9 mouse cellular contexts compared by ENCODE assay signal in the genomic region with DNA sequence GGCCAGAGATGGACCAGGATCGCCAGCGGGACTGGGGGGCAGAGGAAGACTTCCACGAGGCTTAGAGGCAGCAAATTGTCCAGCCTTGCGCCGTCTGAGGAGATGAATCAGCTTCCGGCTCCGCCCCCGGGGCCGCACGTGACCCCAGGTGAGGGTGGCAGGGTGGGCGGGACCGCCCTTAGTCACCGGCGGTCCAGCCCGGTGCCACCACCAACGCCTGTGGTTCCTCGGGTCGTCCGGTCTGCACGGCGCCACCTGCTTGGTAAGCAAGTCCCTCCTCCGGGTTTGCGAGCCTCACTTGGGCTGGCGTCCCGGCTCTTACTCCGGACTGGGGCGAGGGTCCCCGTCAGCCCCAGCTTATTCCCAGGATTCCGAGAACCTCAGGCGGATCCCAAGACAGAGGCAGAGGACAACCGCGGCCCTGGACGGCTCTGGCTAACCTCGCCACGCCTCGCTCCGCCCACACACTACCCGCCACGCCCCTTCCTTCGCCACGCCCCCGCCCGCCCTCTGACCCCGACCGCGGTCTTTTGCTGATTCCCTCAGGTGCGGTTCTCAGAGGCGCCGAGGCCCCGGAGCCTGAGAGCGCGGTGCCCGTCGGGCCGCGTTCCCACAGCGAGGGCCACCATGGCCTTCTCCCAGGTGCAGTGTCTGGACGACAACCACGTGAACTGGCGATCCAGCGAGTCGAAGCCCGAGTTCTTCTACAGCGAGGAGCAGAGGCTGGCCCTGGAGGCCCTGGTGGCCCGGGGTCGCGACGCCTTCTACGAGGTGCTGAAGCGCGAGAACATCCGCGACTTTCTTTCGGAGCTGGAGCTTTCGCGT. TPM values are rescaled to one million over a fixed set of nuclear protein-coding genes. Genes with fewer than 3 reads are reported as not detected.
A peak's percentile ranks its signal among the peaks of the same experiment; 100 is the strongest.
DNase-seq lines count a peak whose midpoint lies in the region; ATAC-seq lines count a peak whose summit lies in the region.
"Had no signal": no experiment of that assay in that cellular context is flagged by ENCODE, and none has a peak within 500 bp of the region (broad histone marks: within the 10 kb centered on the region; RNA-seq: fewer than 3 reads in every experiment).

A gene (plus strand): TSS at position 185 of the 825 bp plus-strand sequence.

- intact Hi-C loops in heart, postnatal 36 days (cut with DNase I): no loop called here

- 0 out of 2 replicates have a peak, but pooled peaks cover 5% of the 10 kb centered on the region for H3K4me1 ChIP-seq in forebrain, embryonic 11.5 days (replicated peaks; ENCODE audit: control insufficient read depth, insufficient read depth, low read length)
- peaks cover 38% of the 10 kb centered on the region for H3K4me1 ChIP-seq in limb, embryonic 10.5 days
- peaks cover 33% of the 10 kb centered on the region for H3K4me1 ChIP-seq in midbrain, embryonic 10.5 days
- peaks cover 9% of the 10 kb centered on the region; the same call in 1 of the 2 replicates for H3K4me1 ChIP-seq in stomach, embryonic 14.5 days (ENCODE audit: control insufficient read depth, insufficient read depth, low read length)

- H3K27ac ChIP-seq in forebrain, embryonic 11.5 days (ENCODE audit: low read depth, low read length): no peak within 1 kb of the TSS
- peak within 1 kb of the TSS; percentile 76 for H3K27ac ChIP-seq in limb, embryonic 10.5 days
- H3K27ac ChIP-seq in midbrain, embryonic 10.5 days (replicated peaks): peak within 1 kb of the TSS; percentile 38; the same call in 1 of the 2 replicates
- no peak within 1 kb of the TSS for H3K27ac ChIP-seq in stomach, embryonic 14.5 days (ENCODE audit: low read length)
- H3K27ac ChIP-seq: macrophage had no signal

- WGBS in forebrain, embryonic 11.5 days: under 1% methylated on average over 72 of the region's 76 CpGs
- WGBS in limb, embryonic 10.5 days: under 1% methylated on average over 76 of the region's 76 CpGs
- 2% methylated on average over 76 of the region's 76 CpGs for WGBS in midbrain, embryonic 10.5 days
- WGBS in stomach, embryonic 14.5 days: 2% methylated on average over 76 of the region's 76 CpGs

- H3K36me3 ChIP-seq in forebrain, embryonic 11.5 days (ENCODE audit: control insufficient read depth, insufficient read depth, low read length): no peaks in the 10 kb centered on the region
- no peaks in the 10 kb centered on the region for H3K36me3 ChIP-seq in limb, embryonic 10.5 days
- H3K36me3 ChIP-seq in midbrain, embryonic 10.5 days: no peaks in the 10 kb centered on the region
- H3K36me3 ChIP-seq in stomach, embryonic 14.5 days (ENCODE audit: control insufficient read depth, insufficient read depth, low read length): no peaks in the 10 kb centered on the region

- no peak within 1 kb of the TSS for H3K9ac ChIP-seq in forebrain, embryonic 11.5 days (ENCODE audit: low read length)
- H3K9ac ChIP-seq in stomach, embryonic 14.5 days (replicated peaks; ENCODE audit: low read depth, low read length): peak within 1 kb of the TSS; percentile 36

- peak; percentile 71 for ATAC-seq in forebrain, embryonic 11.5 days (replicated peaks; ENCODE audit: low FRiP score)
- ATAC-seq in stomach, embryonic 14.5 days (ENCODE audit: insufficient number of reproducible peaks, insufficient read depth, low FRiP score, low read depth): peak; percentile 76

- H3K4me3 ChIP-seq in forebrain, embryonic 11.5 days (ENCODE audit: low read depth, low read length): peak within 1 kb of the TSS; percentile 35
- peak within 1 kb of the TSS; percentile 59 for H3K4me3 ChIP-seq in limb, embryonic 10.5 days
- peak within 1 kb of the TSS; percentile 53 for H3K4me3 ChIP-seq in midbrain, embryonic 10.5 days
- peak within 1 kb of the TSS; percentile 41 for H3K4me3 ChIP-seq in stomach, embryonic 14.5 days (ENCODE audit: low read depth, low read length)

- H3K27me3 ChIP-seq in forebrain, embryonic 11.5 days (ENCODE audit: control insufficient read depth, insufficient read depth, low read length): peaks cover 24% of the 10 kb centered on the region
- H3K27me3 ChIP-seq in limb, embryonic 10.5 days (ENCODE audit: low read depth, poor library complexity, severe bottlenecking): peaks cover 40% of the 10 kb centered on the region
- H3K27me3 ChIP-seq in midbrain, embryonic 10.5 days (ENCODE audit: low read depth, poor library complexity, severe bottlenecking): peaks cover 49% of the 10 kb centered on the region
- peaks cover 12% of the 10 kb centered on the region; the same call in 1 of the 2 replicates for H3K27me3 ChIP-seq in stomach, embryonic 14.5 days (ENCODE audit: control insufficient read depth, insufficient read depth, low read length)

- H3K9me3 ChIP-seq in forebrain, embryonic 11.5 days (ENCODE audit: control insufficient read depth, low read length): no peaks in the 10 kb centered on the region
- no peaks in the 10 kb centered on the region for H3K9me3 ChIP-seq in limb, embryonic 10.5 days (replicated peaks)
- no peaks in the 10 kb centered on the region for H3K9me3 ChIP-seq in midbrain, embryonic 10.5 days (replicated peaks)
- H3K9me3 ChIP-seq in stomach, embryonic 14.5 days (ENCODE audit: control insufficient read depth, low read depth, low read length): no peaks in the 10 kb centered on the region

- peak; percentile 73 for DNase-seq in adrenal gland, postnatal 25 days
- DNase-seq in forebrain, embryonic 11.5 days (ENCODE audit: low spot score): peak; percentile 86
- DNase-seq in heart, postnatal 36 days: peak; percentile 53 to 61
- peak; percentile 90 for DNase-seq in limb, embryonic 10.5 days (ENCODE audit: low spot score)
- DNase-seq in midbrain, embryonic 10.5 days (ENCODE audit: low spot score): peak; percentile 73
- no peak for DNase-seq in right cerebral cortex, postnatal 4 days
- DNase-seq in left cerebral cortex, adult 18-20 months (ENCODE audit: low spot score in 2 of 2): no peak

- H3K4me2 ChIP-seq in forebrain, embryonic 11.5 days (ENCODE audit: low read depth, low read length, severe bottlenecking): peak within 1 kb of the TSS; percentile 54
- peak within 1 kb of the TSS; percentile 61 for H3K4me2 ChIP-seq in stomach, embryonic 14.5 days (replicated peaks; ENCODE audit: low read depth, low read length)

RNA-seq across cellular contexts. Expression of the gene that starts here (rescaled TPM):
- total RNA-seq in adrenal gland, postnatal 25 days (2021): 1.6 and 2.7 TPM in 2 replicates
- polyA plus RNA-seq in forebrain, embryonic 11.5 days (2014; fragmentation: Nextera tagmentation; extraction: Ambion mirVana): 0.65 and 0.92 TPM in 2 replicates
- total RNA-seq in heart, postnatal 36 days (2021): under 1 TPM; 0.11 to 0.16 TPM
- polyA plus RNA-seq in limb, embryonic 10.5 days (2016; fragmentation: Nextera tagmentation; extraction: Ambion mirVana): 2.2 and 2.4 TPM in 2 replicates
- polyA plus RNA-seq in midbrain, embryonic 10.5 days (2016; fragmentation: Nextera tagmentation; extraction: Ambion mirVana): 0.86 and 0.95 TPM in 2 replicates
- 3.2 and 3.4 TPM in 2 replicates for polyA plus RNA-seq in stomach, embryonic 14.5 days (2014; fragmentation: Nextera tagmentation; extraction: Ambion mirVana)
- total RNA-seq in left cerebral cortex, adult 18-20 months (2021): under 1 TPM in 1 of 2 experiments, not detected in 1; 0.12 TPM
- polyA plus RNA-seq: macrophage had no signal

Comparison
In these comparisons a context has a peak if more than half of its experiments do, and no peak if none do; other contexts are left out.
1. Peak in DNase-seq, ATAC-seq, H3K4me3 ChIP-seq and H3K4me2 ChIP-seq in forebrain, embryonic 11.5 days; RNA of the gene not detected or under 1 TPM.
2. Peak in DNase-seq in heart, postnatal 36 days; RNA of the gene not detected or under 1 TPM.
3. Peak in DNase-seq, H3K4me3 ChIP-seq and H3K27ac ChIP-seq in midbrain, embryonic 10.5 days; RNA of the gene not detected or under 1 TPM.
4. DNase-seq: peak in adrenal gland, postnatal 25 days (single experiment) and limb, embryonic 10.5 days (single experiment); none in right cerebral cortex, postnatal 4 days (single experiment) and left cerebral cortex, adult 18-20 months (0 of 2).
5. Peak in every context shown above with its lines, with median percentiles within 50 percentile points of each other: H3K4me3 ChIP-seq.